Mouse (Mus musculus) brain, embryonic 18.5 days (tissue): ENCODE measurements around the gene Vamp2.

Source experiments
- DNase-seq: peaks from one replicate; pipeline ENCODE4 v3.0.0-alpha.2; 2012; ENCODE audit warnings: low read depth, low spot score

Vamp2 gene

GRCm38 (mm10) chr11:69099177-69099914 lies 11.1 kb downstream of the Vamp2 start:
- DNase-seq = no peak

DNA sequence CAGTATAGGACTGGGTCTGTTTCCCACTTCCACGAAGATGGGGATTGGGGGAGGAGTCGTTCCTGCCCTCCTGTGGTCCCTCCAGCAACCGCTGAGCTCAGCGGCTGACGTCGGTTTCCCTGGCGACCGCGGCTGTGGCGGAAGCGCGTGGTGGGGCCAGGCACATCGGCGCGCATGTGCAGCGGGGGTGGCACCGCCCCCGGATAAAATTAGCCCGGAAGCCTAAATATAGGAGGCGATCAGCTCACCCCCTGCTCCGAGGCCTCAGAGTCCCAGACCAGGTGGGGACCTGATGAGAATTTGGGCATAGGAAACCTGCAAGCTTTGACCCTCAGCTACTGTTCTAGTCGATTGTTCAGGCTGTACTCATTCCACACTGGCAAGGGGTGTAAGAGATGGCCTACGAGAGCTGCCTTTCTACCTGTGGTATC lies 11.6 kb downstream of the Vamp2 start:
- no peak for DNase-seq

GRCm38 (mm10) chr11:69100639-69101360 lies 12.5 kb downstream of the Vamp2 start:
- DNase-seq = no peak

GRCm38 (mm10) chr11:69101604-69102402 lies 13.5 kb downstream of the Vamp2 start:
- no peak for DNase-seq

DNA sequence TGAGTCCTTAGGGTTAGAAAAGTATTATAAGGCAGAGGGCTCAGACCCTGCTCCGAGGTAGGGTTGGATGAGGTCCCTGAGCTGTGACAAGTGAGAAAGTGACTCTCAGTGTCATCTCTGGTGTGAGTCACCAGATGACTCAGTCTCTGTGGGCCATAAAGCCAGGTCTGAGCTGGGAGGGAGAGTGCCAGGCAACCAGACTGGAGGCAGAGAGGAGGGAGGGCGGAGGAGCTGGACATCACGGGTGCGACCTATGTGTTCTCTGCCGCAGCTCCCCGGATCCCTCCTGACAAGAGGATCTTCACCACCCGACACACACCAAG lies 14.1 kb downstream of the Vamp2 start:
- no peak for DNase-seq

DNA sequence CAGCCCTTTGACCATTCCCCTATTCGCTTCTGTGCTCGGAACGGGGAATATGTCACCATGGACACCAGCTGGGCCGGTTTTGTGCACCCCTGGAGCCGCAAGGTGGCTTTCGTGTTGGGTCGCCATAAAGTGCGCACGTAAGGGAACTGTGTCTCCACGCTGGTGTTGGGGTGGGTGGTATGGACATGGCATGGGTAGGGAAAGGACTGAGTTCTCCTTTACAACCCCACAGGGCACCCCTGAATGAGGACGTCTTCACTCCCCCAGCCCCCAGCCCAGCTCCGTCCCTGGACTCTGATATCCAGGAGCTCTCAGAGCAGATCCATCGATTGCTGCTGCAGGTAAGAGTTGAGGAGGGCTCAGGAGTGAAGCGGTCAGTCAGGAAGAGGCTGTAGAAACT lies 14.8 kb downstream of the Vamp2 start:
- DNase-seq = no peak

- DNase-seq = no peak
These were observed 15.5 kb downstream of the Vamp2 start for GRCm38 (mm10) chr11:69103531-69104435.

DNA sequence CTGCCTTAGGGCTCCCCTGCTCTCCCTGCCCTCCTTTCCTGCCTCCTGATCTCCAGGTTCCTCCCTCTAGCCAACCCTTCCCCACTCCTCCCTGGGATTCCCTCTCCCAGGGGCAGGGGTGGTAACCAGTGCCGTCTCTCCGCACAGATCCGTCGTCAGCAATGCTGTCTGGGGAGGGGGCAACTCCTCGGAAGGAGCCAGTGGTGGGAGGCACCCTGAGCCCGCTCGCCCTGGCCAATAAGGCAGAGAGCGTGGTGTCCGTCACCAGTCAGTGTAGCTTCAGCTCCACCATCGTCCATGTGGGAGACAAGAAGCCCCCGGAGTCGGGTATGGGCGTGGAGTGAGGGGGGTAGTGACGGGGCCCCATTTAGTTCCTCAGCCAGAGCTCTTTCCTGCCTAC lies 16.2 kb downstream of the Vamp2 start:
- DNase-seq = no peak

DNA sequence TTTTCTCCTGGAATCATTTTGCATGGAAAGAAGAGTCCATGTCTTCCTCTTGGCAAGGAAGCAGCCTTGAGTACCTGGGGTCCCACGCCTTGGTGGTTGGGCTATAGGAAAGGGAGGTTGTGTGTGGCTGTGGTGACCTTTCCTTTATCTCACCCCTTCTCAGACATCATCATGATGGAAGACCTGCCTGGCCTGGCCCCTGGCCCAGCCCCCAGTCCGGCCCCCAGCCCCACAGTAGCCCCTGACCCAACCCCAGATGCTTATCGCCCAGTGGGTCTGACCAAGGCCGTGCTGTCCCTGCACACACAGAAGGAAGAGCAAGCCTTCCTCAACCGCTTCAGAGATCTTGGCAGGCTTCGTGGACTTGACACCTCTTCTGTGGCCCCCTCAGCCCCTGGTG lies 16.9 kb downstream of the Vamp2 start:
- DNase-seq = no peak

- no peak for DNase-seq
These were observed 17.5 kb downstream of the Vamp2 start for GRCm38 (mm10) chr11:69105796-69106195.

GRCm38 (mm10) chr11:69106299-69106698 lies 18.0 kb downstream of the Vamp2 start:
- DNase-seq = no peak

GRCm38 (mm10) chr11:69106842-69107241 lies 18.6 kb downstream of the Vamp2 start:
- no peak for DNase-seq

DNA sequence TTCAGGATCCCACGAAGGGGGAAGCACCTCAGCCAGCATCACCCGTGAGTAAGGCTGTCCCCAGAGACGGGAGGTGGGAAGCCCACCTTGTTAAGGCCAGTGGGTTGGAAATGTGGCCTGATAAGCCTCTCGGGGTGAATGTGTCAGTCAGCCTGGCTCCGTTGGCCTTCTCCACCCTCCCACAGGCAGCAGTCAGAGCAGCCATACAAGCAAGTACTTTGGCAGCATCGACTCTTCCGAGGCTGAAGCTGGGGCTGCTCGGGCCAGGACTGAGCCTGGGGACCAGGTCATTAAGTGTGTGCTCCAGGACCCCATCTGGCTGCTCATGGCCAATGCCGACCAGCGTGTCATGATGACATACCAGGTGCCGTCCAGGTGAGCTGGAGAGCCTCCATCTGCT lies 19.4 kb downstream of the Vamp2 start:
- DNase-seq = no peak

DNA sequence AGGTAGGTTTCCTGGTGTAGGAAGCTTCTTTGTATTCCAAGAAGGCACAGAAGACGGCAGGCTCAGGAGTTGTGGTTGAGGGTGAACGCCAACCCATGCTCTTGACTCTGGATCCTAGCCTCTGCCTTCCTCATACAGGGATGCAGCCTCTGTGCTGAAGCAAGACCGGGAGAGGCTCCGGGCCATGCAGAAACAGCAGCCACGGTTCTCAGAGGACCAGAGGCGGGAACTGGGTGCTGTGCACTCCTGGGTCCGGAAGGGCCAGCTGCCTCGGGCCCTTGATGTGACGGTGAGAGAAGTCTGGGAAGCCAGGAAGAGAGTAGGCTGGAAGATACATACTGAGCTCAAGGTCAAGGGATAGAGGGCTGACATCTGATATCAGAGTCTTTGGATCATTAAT lies 19.9 kb downstream of the Vamp2 start:
- no peak for DNase-seq

DNA sequence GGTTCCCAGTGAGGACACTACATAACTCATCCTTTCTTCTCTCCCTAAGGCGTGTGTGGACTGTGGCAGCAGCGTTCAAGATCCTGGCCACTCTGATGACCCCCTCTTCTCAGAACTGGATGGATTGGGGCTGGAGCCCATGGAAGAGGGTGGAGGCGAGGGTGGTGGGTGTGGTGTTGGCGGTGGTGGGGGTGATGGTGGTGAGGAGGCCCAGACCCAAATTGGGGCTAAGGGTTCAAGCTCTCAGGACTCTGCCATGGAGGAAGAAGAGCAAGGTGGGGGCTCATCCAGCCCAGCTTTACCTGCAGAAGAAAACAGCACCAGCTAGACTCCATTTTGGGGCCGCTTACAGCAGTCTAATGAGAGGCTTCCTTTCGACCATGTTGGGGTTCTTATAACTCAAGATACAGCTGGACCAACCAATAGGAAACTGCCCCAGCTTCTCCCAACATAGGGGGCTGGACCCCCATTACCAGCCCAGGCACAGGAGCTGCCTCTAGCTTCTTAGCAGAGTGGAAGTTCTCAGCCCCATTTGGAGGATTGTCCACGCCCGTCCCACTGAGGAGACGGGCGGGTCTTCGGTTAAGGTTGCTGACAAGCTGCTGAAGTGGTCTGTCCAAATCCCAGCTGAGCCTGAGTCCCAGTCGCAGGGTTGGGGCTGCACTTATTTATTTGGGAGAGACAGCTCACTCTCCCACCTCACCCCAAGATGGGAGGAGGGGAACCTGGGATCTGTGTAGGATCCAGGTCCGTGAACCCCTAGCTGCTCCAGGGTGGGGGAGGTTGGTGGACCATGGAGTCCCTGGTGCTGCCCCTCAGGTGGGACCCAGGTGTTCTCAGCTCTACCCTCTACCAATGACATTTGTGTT lies 21.0 kb downstream of the Vamp2 start:
- no peak for DNase-seq

DNA sequence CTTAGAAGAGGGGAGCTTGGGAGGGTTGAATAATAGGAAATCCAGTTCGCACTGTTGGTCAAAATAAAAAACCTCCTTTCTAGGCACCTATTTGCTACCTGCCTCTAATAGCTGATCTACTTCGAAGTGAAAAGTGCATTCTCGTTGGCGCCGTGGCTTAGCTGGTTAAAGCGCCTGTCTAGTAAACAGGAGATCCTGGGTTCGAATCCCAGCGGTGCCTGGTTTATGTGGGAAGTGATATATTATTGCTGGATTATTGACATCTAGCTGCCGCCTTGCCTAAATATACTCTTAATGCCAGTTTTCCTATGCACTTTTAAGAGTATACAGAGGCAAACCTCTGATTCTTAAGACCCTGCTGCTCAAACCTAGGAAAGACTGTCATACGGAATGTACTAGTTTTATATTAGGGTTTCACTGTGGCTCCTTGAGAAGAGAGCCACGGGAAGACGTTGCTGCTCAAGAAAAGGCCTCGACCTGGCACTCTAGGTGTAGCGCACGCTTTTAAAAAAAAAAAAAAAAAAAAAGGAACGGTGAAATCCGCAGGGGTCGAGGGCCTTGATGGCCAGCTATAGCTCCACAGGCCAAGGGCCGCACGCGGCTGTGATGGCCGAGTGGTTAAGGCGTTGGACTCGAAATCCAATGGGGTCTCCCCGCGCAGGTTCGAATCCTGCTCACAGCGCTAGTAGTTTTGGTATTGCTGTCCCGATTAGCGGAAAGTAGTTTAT lies 22.2 kb downstream of the Vamp2 start:
- DNase-seq = no peak

- no peak for DNase-seq
These were observed 22.9 kb downstream of the Vamp2 start for GRCm38 (mm10) chr11:69111051-69111810.

GRCm38 (mm10) chr11:69111865-69112264 lies 23.6 kb downstream of the Vamp2 start:
- DNase-seq = no peak

DNA sequence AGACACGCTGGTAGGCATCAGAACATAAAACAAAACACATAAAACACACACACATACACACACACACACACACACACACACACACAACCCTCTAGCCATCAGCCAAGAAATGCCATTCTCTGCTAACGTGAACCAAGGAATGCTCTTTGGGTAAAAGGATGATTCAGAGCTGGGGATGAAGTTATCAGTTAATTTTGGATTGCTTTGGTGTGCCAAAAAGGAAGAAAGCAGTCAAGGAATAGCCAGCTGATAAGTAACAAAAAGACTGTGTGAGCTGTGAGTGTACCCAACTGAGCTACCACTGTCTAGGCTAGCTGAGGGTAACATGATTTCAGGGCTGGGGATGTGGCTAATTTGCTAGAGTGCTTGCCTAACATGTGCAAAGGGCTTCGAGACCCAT lies 25.7 kb downstream of the Vamp2 start:
- no peak for DNase-seq
